Mouse (Mus musculus) adrenal gland, postnatal 36 days (tissue): ENCODE measurements around the gene App. TPM values are rescaled to one million over a fixed set of nuclear protein-coding genes. Genes with fewer than 3 reads are reported as not detected.

ENCODE experiments used
- DNase-seq, 2 experiments: peaks; one replicate each; pipeline ENCODE4 v3.0.0; 2021; ENCODE audit warnings: mixed read lengths in 1 of 2
- total RNA-seq, 2 experiments: library from RNA; stranded (reverse); gene quantifications; 2 replicates each; pipeline ENCODE4 v1.2.3; 2021

Gene App
- total RNA-seq, 2 experiments from 2014 or later = 345 to 351 TPM

GRCm38 (mm10) chr16:85121983-85122382, 51.6 kb downstream of the App start:
- peak; percentile 23 to 33 for DNase-seq

GRCm38 (mm10) chr16:85118916-85119315, 54.6 kb downstream of the App start:
- DNase-seq = no peak

GRCm38 (mm10) chr16:85117541-85117940, 56.0 kb downstream of the App start:
- DNase-seq = no peak

- peak in 1 of 2 experiments; percentile 23 for DNase-seq
Measured at GRCm38 (mm10) chr16:85115837-85116236, 57.7 kb downstream of the App start.

- DNase-seq = no peak
Measured at GRCm38 (mm10) chr16:85114742-85115141, 58.8 kb downstream of the App start.

GRCm38 (mm10) chr16:85113941-85114340, 59.6 kb downstream of the App start:
- no peak for DNase-seq

GRCm38 (mm10) chr16:85112254-85112653, 61.3 kb downstream of the App start:
- no peak for DNase-seq

GRCm38 (mm10) chr16:85110428-85110827, 63.1 kb downstream of the App start:
- DNase-seq = no peak

- no peak for DNase-seq
Measured at GRCm38 (mm10) chr16:85108486-85108885, 65.1 kb downstream of the App start.

GRCm38 (mm10) chr16:85106644-85107323, 66.8 kb downstream of the App start:
- no peak for DNase-seq

- DNase-seq = no peak
Measured at GRCm38 (mm10) chr16:85105603-85106002, 68.0 kb downstream of the App start.

GRCm38 (mm10) chr16:85103116-85103787, 70.3 kb downstream of the App start:
- DNase-seq = no peak

GRCm38 (mm10) chr16:85101544-85101943, 72.0 kb downstream of the App start:
- DNase-seq = no peak

GRCm38 (mm10) chr16:85100806-85101205, 72.8 kb downstream of the App start:
- DNase-seq = no peak

- no peak for DNase-seq
Measured at GRCm38 (mm10) chr16:85099487-85099886, 74.1 kb downstream of the App start.

- DNase-seq = no peak
Measured at GRCm38 (mm10) chr16:85099044-85099443, 74.5 kb downstream of the App start.

GRCm38 (mm10) chr16:85096396-85096795, 77.2 kb downstream of the App start:
- DNase-seq = no peak

GRCm38 (mm10) chr16:85095923-85096322, 77.6 kb downstream of the App start:
- no peak for DNase-seq

GRCm38 (mm10) chr16:85092644-85093091, 80.9 kb downstream of the App start:
- DNase-seq = no peak

- no peak for DNase-seq
Measured at GRCm38 (mm10) chr16:85092183-85092582, 81.4 kb downstream of the App start.

- no peak for DNase-seq
Measured at GRCm38 (mm10) chr16:85090992-85091391, 82.6 kb downstream of the App start.

GRCm38 (mm10) chr16:85088126-85088525, 85.4 kb downstream of the App start:
- no peak for DNase-seq

- DNase-seq = peak in 1 of 2 experiments; percentile 15
Measured at GRCm38 (mm10) chr16:85086303-85086702, 87.3 kb downstream of the App start.

- DNase-seq = peak; percentile 25 to 34
Measured at GRCm38 (mm10) chr16:85085902-85086301, 87.7 kb downstream of the App start.
